Mouse (Mus musculus) liver, embryonic 14.5 days (tissue): ENCODE measurements around the gene Tmem164.

Source experiments
- CTCF ChIP-seq: IDR thresholded peaks from 2 replicates; pipeline ENCODE4 v1.5.1; 2016; ENCODE audit warnings: antibody characterized with exemption, low read depth, control low read depth
- EP300 ChIP-seq: IDR thresholded peaks from 2 replicates; pipeline ENCODE4 v1.6.1; 2016; ENCODE audit warnings: antibody characterized with exemption, low read depth

- no peak for TF ChIP-seq CTCF
- no peak for TF ChIP-seq EP300
Observed at GRCm38 (mm10) chrX:142650117-142650764, 31.0 kb upstream of the Tmem164 start.
